Mouse (Mus musculus) spleen, postnatal 4 days (tissue): Measurements from ENCODE around the gene Hrasls5.

ENCODE experiments used
- DNase-seq, 2 experiments: peaks; one replicate each; pipeline ENCODE4 v3.0.0; 2022; ENCODE audit warnings: low spot score in 2 of 2

The Hrasls5 gene

DNA sequence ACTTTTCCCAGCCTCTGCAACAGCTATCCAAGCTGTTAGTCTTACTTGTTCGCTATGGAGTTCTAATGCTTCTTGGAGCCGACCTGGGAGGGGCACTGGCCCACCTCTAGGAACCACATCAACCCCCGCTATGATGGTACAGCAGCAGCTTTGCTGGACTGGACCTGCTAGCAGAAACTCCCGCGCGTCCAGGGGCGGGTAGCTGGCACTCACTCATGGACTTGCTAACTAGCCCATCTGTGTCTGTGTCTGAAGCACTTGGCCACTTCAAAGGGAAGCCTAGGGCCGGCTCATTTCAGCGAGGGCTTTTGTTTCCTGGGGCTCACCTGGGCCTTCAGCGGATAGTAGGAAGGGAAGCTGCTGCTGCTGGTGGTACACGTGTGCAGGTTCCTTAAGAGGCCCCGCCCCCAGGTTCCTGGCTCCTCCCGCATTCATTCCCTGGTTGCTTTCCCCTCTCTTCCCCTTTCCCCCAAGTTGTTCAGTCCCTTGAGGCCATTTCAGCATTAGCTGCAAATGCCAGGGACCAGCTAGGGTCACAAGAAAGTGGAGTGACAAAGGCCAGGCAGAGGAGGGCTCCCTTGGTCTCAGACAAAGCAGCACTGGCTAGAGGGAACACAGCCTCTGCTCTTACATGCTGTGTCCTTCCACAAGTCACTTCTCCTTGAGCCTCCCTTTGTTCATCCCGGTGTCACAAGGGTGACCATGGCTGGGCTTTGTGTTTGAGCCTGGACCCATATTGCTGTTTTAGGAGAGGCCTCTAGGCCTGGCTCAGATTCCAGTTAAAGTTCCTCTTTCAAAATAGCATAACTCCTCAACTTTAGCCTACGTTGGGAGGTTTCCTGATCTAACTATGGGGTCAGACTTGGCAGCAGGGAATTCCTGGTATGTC is 5.3 kb upstream of the Hrasls5 start, which contains the start of gene Lgals12:
Gene Lgals12 (minus strand): TSS at position 393 of the 889 bp plus-strand sequence.
- no peak for DNase-seq

DNA sequence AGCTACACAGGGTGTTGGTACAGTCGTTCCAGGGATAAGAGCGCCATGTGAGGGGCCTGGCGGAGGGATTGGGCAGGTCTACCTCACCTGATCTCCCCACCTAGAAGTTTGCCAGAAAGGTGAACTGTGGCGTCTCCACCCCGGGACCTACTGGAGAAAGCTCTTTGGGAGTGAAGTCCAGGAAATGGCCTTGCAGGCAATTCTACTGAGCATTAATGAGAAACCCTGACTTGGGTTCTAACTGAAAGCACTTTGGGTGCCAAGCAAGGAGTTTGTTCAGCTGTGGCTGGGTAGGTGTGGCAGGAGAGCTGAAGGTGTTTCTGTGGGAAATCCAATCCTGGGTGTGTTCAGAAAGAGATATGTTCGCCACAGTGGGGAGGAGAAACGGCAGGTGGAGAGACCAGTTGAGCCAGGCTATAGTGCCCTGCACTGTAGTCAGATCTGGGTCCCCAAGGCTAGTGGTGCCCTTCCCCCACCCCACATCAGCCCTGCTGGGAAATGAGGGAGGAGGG is 4.6 kb upstream of the Hrasls5 start:
- no peak for DNase-seq

DNA sequence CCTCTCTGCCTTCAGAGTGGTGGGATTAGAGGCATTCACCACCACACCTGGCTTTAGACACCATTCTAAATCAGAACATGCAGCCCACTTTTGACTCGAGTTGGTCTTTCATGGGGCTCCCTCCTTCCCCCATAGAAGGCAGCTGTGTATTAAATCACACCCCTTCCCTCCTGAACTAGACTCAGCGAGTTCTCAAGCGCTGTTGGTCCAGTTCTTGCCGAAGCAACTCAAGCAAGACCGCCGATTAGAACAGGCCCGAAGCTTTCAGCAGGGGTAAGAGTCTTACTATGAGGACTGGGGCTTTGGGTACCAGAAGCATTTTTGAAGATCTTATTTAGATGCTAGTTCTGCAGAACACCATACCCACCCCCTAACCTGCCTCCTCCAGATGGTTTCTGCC is 810 bp downstream of the Hrasls5 start:
- DNase-seq, result no peak

DNA sequence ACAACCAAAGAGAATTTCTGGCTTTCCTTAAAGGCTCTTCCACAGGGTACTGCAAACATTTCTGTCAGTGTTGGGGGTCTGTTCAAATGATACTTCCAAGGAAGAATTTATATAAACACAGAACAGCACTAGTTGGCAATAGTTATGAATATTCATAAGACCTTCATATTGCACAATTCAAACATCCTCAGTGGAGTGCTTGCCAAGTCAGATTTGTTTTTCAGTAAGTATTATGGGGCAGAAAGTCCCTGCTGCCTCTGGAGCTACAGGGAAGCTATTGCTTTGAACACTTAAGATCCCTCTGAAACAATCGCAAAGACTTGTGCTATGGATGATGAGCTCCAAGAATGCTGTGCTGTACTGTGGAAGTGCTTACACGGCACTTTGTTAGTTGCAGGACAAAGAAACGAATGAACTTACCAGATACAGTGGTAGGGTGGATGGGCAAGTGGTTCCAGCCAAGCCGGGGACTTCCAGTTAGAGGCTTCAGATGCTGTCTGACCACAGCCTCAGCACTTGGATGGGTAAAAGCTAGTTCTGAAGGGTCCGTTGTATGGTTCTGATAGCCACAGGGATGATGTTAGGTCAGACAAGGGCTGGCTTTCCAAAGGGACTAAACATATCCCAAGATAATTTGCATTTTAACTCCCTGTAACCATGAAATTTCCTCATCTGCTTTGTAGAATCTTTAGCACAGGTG is 4.0 kb downstream of the Hrasls5 start:
- no peak for DNase-seq

DNA sequence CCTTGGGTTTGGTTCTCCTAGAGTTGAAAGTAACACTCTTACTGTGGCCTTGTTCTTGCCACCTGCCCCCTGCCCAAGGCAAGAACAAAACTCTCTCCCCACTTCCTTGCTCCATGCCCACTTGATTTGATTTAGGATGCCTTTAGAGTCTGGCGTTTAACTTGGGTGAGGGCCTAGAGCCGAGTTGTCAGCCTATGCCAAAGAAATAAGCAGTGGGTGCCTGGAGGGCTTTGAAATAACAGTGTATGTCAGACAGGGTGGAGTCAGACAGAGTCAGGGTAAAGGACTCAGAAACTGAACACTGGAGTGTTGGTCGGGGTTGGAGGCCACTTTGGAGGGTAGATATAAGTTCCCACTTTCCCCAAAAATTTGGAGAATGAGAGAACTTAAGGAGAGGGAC is 4.7 kb downstream of the Hrasls5 start:
- DNase-seq, result no peak

DNA sequence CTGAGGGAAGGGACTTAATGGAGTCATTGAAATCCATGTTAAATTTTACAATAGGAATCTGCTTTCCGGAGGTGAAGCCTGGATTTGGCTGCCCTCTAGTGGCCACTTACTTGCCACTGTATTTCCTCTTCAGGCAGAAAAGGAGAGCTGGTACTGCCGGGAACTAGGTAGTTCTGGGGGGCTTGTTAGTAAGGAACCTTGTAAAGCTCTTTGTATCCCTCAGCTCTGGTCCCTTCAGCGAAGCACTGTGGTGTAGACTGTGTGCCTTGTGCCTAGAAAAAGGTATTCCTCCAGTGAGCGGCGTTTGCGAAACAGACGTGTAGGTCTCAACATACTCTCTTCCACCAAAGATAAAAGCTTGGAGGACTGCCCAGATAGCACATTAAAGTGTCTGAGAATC is 5.4 kb downstream of the Hrasls5 start:
- DNase-seq, result peak; percentile 30 to 74

DNA sequence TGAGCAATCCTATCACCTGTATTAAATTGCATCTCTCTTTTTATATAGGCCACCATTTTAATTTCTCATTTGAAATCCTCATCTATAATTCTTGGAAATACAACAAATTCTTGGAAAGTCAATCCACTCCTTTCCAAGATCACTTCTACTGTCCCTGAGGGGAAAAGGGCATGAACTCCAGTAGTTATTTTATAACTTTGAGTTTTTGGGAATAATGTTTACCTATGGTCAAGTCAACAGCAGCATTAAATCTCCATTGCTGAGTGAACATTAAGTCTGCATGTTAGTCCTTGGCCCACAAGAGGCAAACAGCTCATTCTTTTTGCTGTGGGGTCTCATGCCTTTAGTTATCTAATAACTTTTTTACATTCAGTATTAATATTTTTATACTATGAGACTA is 20.7 kb downstream of the Hrasls5 start:
- DNase-seq, result no peak

DNA sequence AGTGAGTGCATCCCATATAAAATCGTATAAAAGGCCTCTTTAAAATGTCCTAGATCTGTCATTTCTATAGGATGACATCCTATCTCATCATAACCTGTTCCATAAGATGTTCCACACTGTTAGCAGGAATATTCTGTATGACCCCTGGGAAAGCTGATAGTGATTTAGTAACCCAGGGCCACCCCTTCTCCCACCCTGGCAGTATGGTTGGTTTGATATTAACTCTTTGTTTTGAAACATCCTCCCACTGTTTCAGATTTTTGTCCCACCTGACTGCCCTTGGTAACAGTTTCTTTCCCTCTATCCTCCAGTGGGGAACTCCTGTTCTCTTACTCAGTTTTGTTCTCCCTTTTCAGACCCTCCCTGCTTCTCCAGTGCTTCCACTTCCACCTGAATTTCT is 21.4 kb downstream of the Hrasls5 start:
- DNase-seq, result no peak

DNA sequence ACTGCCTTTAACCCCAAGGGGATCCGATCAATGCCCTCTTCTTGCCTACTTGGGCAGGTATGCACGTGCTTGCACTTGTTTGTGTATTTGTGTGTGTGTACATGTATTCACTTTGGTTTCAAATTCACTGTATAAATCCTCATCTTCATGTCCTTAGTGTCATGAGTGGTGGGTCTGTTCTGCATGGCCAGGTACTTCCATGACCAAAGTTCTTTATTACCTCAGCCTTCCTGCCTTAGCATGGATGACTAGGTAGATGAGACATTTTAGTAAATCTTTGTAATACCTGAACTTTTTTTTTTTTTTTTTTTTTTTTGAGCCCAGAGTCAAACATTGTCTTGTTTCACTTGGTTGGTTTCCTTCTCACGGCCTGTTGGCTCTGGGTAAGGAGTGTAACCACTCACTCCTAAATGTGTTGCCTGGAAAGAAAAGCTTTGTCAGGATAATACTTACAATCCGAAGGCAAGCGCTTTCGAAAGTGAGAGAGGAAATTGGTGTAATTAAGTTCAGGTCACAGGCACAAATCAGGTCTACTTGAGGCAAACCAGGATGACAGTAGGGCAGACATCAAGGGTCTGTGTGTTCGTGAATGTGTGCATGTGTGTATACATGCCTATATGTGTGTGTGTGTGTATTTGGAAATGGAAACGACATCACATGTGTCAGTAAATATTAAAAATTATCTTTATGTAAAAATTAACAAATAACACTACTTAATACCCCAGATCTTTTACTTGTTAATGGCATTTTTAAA is 36.7 kb downstream of the Hrasls5 start:
- no peak for DNase-seq

DNA sequence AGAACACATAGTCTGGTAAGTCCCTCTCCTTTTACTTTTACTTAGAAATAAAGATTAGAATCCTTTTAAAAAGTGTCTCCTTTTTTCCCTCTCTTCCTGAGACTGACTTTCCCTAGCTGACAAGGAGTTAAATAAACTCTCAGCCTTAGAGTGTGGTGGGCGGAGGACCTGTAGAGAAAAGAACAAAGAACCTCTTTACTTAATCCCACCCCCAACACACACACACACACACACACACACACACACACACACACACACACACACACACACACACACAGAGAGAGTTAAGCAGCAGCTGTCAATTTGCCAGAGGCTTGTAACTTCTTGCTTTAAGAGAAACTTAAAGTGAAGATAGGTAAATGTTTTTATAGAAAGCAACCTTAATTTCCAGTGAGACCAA is 59.7 kb downstream of the Hrasls5 start:
- no peak for DNase-seq

DNA sequence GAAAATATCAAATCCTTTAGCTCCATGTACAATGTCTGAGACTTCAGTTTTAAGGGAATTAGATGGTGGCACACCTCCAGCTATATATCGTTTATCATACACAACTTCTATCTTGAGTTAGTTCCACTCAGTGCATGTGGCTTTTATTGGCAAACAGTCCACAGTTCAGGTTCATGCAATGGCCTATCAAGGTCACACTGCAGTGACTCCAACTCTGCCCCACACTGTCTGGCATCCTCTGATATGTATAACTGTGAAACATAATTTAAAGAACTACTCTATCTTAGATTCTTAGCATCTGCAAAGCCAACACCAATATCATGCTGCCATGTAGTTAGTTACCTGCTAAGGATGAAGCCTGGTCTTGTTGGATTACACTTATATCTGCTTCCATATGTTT is 75.6 kb downstream of the Hrasls5 start:
- no peak for DNase-seq
